Mouse (Mus musculus) adrenal gland, adult 2 months (tissue): Measurements from ENCODE around the gene Ifit1bl1. TPM values are rescaled to one million over a fixed set of nuclear protein-coding genes. Genes with fewer than 3 reads are reported as not detected.
"Not testable (repeated sequence)": the region's sequence is repeated elsewhere in the genome, so short reads cannot be mapped to it uniquely, and the experiment has no call there.

ENCODE experiments used
- DNase-seq: peaks from one replicate; pipeline ENCODE4 v3.0.0; 2021
- long read RNA-seq: library from polyadenylated mRNA; stranded (forward); transcript quantifications from one replicate; pipeline ENCODE4 v2.0.0, GENCODE M21; 2021
- polyA plus RNA-seq: library from polyadenylated mRNA; depleted of rRNA; stranded (reverse); fragments of >200 nt; gene quantifications from 2 replicates; pipeline ENCODE4 v1.2.3, GENCODE M21; 2012; rRNA removed
- total RNA-seq, 2 experiments: library from RNA; stranded (reverse); gene quantifications; 2 replicates each; pipeline ENCODE4 v1.2.3; 2021

Gene Ifit1bl1
- total RNA-seq (under 1 TPM; 0.58 to 0.86 TPM), polyA plus RNA-seq (0.04 and 0.15 TPM in 2 replicates)
- long read RNA-seq: 0 reads

DNA sequence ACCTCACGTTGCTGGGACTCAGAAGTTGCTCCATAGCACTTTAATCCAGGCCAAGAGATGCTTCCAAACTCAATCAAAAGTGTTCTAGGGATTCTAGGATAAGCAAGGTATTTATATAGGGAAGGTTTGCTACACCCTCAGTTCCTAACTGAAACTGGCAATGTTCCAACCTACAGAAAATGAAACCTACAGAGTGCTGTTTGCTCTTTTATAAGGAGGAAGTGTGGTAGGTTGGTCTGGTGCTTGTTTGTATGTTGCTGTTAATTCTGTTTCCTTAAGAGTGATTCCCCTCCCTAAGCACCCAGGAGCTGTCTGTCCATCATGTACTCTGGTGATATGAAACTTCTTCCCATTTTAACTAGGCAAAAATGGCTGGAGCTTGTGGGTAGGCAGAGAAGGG is at the start of gene Ifit1bl1:
TSS of gene Ifit1bl1 (minus strand) at position 69 of the 400 bp plus-strand sequence.
- not testable (repeated sequence) for DNase-seq

DNA sequence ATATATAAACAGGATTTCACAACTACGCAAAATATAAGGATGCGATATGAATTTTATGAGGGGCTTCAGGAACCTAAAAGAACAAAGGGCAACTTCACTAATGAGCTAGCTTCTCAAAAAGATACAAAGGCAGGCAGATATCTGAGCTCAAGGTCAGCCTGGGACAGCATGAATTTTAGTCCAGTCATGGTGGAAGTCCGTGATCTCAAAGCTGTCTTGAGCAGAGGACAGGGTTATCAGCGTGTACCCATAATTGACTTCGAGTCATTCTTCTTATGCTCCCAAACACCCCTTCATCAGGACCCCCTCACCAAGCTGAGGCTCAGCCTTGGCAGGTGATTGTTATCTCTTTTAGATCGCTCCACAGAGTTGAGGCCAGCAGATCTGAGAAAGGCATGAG is 49.2 kb upstream of the Ifit1bl1 start:
- DNase-seq: no peak

DNA sequence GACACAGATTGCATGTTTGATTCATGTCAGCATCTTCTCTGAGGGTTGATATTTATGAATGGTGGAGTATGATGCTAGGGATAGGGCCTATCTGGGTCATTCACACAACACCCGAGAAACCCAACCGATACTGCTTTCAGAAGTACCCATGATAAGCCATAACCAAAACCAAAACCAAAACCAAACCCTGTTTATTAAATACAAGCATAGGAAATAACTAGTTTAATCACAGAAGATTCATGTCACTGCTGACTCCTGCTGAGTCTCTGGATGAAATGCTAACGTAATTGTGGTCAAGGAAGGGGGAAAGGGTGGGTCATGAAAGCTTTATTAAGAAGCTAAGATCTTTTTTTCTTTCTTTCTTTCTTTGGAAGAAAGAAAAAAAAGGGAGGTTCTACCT is 48.5 kb upstream of the Ifit1bl1 start:
- DNase-seq: no peak

DNA sequence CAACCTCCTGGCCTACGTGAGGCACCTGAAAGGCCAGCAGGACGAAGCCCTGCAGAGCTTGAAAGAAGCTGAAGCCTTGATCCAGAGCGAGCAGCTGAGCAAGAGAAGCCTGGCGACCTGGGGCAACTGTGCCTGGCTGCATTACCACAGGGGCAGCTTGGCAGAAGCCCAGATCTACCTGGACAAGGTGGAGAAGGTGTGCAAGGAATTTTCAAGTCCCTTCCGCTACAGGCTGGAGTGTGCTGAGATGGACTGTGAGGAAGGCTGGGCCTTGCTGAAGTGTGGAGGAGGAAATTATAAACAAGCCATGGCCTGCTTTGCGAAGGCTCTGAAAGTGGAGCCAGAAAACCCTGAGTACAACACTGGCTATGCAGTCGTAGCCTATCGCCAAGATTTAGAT is 45.9 kb upstream of the Ifit1bl1 start:
- not testable (repeated sequence) for DNase-seq

DNA sequence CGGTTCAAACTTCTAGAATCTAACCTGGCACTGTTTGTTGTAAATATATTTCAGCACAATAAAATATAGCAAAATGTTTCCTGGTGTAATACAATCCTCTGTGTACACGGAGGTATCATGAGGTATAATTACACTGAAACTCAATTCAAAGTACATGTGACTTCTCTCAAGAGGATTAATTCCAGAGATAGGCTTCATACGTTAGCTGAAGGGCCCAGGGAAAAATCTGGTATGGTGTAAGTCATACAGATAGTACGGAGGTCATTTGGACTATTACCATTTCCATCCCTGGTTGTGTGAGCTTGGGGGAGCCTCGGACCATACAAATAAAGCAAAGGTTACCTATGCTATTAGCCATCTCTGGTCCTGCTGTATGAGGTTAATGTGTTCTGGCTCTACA is 40.9 kb upstream of the Ifit1bl1 start:
- DNase-seq: no peak

DNA sequence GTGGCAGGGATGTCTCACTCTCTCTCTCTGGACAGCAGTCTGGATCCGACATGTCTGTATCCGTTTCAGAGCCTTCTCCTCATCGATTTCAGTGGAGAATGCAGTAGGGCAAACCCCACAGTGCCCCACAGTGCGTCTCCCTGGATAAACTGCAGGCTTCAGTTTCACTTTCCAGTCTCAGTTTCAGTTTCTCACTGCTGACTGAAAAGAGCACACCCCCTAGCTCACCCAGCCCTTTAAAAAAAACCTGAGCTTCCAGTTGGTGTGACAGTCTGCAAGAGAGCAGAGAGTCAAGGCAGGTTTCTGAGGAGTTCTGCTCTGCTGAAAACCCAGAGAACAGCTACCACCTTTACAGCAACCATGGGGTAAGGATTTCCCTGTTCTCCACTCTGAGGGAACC is 38.9 kb upstream of the Ifit1bl1 start, which contains the start of the genes Ifit1bl2 and Ifit1:
TSS of gene Ifit1bl2 (minus strand) at position 121 of the 400 bp plus-strand sequence.
TSS of gene Ifit1 (plus strand) at position 249 of the 400 bp plus-strand sequence.
- DNase-seq: peak; percentile 28

DNA sequence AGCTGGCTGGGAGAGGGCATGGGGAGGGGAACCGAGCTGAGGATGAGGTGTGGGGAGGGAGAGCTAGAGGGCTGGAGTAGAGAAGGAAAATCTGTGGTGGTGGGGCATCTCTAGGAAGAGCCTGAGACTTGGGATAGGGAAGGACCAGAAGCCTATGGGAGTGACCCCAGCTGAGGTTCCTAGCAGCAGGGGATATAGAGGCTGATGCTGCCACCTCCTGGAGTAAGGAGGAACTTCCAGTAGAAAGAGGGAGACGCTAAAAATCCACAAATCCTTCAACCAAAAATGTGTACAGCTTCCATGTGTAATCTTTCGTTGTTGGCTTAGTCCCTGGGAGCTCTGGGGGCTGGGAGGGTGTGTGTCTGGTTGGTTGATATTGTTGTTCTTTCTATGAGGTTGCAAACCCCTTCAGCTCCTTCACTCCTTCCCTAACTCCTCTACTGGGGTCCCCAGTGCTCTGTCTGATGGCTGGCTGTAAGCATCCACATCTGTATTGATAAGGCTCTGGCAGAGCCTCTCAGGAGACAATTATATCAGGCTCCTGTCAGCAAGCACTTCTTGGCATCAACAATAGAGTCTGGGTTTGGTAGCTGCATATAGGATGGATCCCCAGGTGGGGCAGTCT is 35.3 kb upstream of the Ifit1bl1 start:
- DNase-seq: peak; percentile 57

DNA sequence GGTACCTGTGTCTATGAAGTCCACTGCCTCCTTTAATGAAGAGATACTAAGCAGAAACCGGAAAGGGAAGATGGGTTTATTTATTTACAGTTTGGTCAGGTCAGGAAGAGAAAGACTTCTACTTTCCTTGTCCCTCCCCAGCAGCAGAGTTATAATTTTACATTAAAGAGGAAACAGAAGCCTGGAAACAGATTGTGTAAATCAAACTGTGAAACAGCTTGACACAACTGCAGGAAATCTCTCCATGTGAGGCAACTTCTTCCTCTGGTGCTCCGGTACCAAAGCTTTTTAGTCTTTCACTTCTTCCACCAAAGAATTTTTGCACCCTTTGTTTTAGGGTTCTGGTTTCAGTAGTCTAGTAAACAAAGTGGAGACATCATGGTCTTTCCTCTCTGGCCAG is 31.7 kb upstream of the Ifit1bl1 start:
- DNase-seq: no peak

DNA sequence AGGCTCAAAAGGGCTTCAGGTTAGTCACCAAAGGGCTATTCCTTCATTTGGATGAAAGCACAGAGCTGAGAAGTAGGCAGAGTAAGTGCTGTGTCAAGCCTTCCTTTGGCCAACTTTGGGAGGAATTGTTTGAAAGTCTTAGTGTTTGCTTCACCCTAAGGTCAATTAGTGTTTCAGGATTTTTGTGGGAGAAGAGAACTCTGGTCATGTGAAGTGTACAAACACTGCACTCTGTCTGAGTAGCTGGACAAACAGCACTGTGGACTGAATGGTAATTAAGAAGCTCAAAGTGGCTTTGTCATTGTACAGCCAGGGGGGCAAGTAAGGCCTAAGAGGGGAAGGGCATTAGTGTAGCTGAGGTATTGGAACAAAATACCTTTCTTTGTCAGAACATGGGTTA is 29.7 kb upstream of the Ifit1bl1 start:
- no peak for DNase-seq

DNA sequence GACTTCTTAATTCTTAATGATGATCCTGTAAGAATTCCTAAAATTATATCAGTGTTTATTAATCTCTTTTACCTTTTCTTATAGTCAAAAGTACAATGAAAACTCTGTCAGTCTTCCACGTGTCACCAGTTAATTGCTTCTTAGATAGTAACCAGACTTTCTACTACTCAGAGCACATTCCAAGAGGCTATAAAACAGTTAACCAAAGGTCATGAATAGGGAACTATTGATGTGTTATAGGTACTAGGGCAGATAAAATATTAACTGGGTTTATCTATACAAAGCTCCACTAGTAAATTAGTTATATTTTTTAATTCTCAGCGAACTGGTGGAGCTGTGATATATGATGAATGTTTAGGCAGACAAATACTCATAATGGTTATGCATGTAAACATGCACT is 25.7 kb upstream of the Ifit1bl1 start:
- DNase-seq: no peak

DNA sequence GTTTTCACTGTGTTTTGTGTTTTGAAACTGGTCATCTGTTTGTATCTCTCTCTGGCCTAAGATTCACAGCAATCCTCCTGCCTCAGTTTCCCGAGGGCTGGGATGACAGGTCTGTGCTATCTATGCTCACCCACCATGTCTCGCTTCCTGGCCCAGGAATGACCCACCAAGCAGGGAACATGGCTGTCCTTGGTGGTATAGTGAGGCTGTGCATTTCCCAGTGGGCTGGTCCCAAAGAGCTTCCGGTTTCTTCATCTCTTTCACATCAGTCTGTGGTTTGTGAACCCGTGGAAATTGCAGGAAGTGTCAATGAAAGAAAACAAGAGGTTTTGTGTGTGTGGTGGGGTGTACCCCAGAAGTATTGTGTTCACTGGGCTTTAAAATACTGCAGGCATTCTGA is 22.9 kb upstream of the Ifit1bl1 start:
- DNase-seq: no peak

DNA sequence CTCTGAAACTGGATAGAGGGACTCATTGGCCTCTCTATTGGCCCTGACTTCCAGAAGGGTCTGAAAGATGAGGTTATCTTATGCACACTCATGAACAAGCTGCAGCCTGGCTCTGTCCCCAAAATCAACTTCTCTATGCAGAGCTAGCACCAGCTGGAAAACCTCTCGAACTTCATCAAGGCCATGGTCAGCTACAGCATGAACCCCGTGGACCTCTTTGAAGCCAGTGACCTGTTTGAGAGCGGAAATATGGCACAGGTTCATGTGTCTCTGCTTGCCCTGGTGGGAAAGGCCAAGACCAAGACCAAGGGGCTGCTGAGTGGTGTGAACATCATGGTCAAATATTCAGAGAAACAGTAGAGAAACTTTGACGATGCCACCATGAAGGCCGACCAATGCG is 22.0 kb upstream of the Ifit1bl1 start:
- DNase-seq: no peak

DNA sequence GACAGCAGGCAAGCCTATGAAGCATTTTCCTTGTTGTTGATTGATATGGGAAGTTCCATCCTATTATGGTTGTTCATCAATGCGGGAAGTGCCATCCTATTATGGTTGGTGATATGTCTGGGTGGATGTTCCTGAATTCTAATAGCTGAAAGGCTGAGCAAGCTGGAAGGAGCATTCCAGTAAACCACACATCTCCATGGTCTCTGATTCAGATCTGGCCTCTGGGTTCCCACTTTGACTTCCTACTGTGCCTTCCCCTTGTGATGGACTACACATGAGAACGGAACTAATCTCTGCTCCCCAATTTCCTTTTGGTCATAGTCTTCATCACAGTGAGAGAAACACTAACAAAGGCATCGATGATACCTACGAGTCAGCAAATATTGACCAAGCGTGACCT is 19.1 kb upstream of the Ifit1bl1 start:
- DNase-seq: no peak

DNA sequence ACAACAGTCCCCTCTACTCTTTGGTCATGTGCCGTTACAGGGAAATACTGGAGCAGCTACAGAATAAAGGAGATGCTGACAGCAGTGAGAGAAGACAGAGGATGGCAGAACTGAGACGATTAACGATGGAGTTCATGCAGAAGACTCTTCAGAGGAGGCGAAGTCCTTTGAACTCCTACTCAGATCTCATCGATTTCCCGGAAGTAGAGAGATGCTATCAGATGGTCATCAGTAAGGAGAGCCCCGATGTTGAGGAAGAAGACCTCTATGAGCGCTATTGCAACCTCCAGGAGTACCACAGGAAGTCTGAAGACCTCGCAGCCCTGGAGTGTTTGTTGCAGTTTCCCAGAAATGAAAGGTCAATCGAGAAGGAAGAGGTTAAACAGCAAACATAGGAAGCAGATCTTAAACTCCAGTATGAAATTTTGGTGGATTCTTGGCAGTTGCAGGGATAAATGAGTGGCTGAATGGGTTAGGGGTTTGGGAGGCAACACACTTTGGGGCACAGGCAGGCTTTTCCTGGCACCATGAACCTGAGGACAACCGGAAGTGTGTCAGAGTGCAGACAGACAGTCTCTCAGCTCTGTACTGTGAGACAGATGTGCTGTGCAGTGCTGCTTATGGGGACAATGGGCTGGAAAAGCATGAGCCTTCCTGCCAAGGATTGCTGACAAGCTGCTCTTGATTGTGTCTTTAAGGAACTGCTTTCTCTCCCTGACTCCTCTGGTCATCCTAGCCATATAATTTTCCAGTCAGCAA is 10.7 kb upstream of the Ifit1bl1 start:
- not testable (repeated sequence) for DNase-seq

DNA sequence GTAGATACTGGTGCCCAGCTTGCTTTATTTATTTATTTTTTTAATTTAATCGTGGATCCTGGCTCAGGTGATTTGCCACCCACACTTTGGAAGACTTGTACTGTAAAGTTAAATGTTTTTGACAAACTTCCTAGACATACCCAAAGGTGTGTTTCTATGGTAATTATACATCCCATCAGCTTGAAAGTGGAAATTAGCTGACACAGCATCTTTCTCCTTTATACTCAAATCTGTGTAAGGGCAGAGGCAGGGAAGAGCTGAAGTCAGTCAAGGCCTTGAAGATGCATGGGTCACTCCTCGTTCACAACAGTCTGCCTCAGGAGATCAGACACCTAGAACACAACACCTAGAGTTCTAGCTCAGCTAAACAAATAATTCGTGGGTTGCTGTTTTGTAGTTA is 8.4 kb upstream of the Ifit1bl1 start:
- DNase-seq: not testable (repeated sequence)

DNA sequence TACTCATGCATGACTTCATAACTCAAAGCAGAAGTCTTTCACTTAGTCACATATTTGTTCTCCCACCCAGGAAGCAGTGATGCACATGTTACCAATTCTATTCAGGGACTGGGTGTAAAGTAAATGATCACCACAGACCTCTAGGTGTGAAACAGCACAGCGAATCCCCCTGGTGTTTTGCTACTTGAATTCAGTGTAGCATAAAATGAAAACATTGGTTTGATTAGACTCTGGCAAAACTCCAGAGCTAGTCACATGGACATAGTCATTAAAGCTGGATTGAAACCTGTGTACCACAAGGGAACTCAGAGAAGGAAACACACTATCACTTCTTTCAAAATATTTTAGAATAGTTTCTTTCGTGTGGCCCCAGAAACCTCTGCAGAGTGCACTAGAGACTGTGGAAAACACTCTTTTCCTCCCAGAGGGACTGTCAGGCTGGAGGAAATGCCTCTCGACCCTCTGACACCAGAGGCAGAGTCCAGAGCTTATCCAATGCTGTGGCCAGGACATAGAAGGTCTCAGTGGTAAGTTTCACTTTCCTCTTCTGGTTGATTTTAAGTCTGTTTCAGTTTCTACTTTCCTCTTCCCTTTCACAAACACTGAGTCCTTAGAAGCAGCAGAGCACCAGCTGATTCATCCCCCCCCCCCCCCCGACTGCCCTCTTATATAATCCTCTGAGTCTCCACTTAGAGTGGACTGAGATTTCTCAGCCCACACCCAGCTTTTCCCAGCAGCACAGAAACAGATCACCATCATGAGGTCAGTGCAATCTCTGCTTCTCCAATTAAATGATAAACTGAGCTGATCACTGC is 5.7 kb upstream of the Ifit1bl1 start, which contains the start of gene Ifit3b:
TSS of gene Ifit3b (plus strand) at position 734 of the 815 bp plus-strand sequence.
- peak; percentile 69 for DNase-seq

DNA sequence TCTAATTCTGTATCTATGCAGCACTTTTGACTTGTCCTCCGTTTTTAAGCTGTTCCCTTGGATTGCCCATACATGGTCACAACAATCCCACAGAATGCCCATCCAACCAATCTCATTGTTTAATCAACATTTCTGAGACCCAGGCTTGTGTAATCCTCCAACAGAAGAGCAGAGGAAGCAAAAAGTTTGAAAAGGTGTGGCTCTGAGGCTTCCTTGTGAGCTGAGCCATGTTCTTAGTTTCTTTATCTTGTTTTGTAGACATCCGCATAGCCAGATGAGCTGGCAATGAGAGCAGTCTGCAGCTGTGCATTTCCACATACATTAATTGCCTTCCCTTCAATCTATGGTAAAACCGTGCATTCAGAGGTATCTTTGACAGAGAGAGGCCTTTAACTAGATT is 3.7 kb upstream of the Ifit1bl1 start:
- no peak for DNase-seq

DNA sequence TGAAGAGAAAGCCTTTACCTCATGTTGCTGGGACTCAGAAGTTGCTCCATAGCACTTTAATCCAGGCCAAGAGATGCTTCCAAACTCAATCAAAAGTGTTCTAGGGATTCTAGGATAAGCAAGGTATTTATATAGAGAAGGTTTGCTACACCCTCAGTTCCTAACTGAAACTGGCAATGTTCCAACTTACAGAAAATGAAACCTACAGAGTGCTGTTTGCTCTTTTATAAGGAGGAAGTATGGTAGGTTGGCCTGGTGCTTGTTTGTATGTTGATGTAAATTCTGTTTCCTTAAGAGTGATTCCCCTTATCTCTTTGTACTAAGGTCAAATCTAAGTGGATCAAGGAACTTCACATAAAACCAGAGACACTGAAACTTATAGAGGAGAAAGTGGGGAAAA is 2.5 kb downstream of the Ifit1bl1 start:
- not testable (repeated sequence) for DNase-seq

DNA sequence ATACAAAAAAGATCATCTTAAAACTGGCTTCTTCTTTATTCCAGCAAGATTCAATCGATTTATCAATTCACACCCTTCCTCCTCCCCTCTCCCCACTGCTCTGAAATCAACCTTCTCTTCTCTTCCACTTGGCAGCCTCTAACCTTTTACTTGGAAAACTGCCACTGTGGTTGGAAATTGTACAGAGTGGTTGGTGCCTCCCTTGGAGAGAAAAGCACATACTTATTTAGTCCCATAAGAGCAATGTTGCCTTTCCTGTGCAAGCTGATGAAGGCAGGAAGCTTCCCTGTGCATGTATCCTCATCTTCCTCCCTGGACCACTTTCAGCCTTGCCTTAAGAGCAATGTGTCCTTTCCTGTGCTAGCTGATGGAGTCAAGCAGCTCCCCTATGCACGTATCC is 3.4 kb downstream of the Ifit1bl1 start:
- peak; percentile 68 for DNase-seq

DNA sequence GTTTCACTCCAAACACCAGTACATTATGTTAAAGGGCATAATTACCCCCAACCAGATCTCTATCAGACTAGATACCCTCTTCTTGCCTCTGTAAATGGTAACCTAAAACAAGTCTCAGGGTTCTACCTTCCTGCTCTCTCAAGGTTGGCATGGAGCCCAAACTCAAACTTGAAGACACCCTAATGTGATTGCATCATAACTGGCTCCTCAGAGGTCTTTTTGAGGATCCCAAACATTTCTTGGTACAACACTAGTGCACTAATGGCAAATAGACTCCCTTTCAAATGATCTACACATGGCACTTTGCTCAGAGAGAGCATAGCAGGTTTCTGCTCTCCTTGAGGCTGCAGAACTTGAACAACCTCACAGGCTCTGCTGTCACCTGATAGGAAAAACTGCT is 4.9 kb downstream of the Ifit1bl1 start:
- DNase-seq: no peak

DNA sequence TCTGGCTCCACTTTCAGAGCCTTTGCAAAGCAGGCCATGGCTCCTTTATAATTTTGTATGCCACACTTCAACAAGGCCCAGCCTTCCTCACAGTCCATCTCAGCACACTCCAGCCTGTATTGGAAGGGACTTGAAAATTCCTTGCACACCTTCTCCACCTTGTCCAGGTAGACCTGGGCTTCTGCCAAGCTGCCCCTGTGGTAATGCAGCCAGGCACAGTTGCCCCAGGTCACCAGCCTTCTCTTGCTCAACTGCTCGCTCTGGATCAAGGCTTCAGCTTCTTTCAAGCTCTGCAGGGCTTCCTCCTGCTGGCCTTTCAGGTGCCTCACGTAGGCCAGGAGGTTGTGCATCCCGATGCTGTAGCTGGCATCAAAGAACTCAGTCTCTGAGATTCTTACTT is 7.2 kb downstream of the Ifit1bl1 start:
- not testable (repeated sequence) for DNase-seq

DNA sequence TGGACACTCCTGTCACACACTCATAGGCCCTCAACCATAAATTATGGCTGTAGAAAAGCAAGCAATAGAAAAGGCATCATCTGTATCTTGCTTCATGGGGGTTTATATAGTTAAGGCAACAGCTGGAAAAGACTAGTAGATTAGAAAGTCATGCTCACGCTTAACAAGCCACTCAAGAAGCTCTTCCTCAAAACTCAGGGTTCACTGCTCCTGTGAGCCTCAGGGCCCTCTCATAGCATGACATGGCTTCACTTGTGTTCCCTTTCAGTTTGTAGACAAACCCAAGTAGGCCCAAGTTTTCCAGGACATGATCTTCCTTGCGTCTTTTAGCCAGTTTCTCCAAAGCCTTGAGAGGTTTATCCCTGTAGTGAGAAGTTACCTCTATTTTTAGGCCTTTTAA is 8.3 kb downstream of the Ifit1bl1 start:
- no peak for DNase-seq

DNA sequence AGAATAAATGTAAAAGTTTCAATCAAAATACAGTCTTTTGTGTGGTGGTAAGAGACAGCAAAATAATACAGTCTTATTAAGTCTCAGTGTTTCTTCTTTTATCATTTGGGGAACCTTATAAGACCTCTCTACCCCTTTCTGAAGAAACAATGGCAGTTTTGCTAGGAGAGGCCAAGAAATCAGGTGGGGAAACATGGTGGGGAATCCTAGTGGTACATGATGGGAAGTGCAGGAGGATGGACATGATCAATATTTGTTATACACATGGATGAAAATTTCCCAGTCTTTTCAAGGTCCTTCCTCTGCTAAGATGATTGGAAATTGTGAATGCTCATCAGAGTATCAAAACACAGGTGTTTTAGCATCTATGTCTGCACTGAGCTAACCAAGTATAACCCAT is 12.8 kb downstream of the Ifit1bl1 start:
- DNase-seq: no peak
